Mouse (Mus musculus): Measurements from ENCODE around the gene Zfp120.
"Not testable (repeated sequence)": the region's sequence is repeated elsewhere in the genome, so short reads cannot be mapped to it uniquely, and the experiment has no call there.

DNA sequence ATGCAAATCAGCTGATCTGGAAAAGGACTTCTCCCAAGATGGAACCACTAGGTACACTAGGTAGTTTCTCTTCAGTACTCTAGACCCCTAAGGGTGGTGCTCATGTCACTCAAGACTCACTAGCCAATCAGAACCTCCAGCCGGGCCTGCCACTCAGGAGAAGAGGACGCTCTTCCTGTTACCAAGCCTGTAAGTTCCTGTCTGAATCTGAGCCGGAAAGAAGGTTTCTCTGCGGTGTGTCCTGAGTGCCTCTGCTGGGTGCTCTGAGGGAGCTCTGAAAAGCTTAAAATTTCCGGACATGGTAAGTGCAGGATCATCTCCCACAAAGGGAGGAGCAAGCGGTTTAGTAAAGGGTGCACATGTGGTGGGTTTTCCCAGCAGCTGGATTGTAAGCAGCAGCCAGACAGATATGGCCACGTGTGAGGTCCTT is 45.1 kb upstream of the Zfp120 start, which contains the start of gene Gm14139:
- TF ChIP-seq CTCF (conservative IDR thresholded peaks at IDR 0.05; ENCODE audit: insufficient read depth, insufficient read length, low read depth, low read length); POLR2A (IDR thresholded peaks at IDR 0.05; ENCODE audit: low read depth, low read length): not testable (repeated sequence)
